In genomic region chr4:151972221-151972967, GRCm38 (mm10) we compare ENCODE assay signal across 8 mouse cellular contexts. TPM values are rescaled to one million over a fixed set of nuclear protein-coding genes. Genes with fewer than 3 reads are reported as not detected.
DNase-seq lines count a peak whose midpoint lies in the region; ATAC-seq and TF ChIP-seq lines count a peak whose summit lies in the region.

No protein-coding gene starts in this region.

- no peak overlapping the region for H3K4me3 ChIP-seq in hindbrain, postnatal 0 days (ENCODE audit: low read length)
- no peak overlapping the region for H3K4me3 ChIP-seq in hindbrain, embryonic 12.5 days
- no peak overlapping the region for H3K4me3 ChIP-seq in liver, embryonic 16.5 days (ENCODE audit: low read depth, low read length)

- no peak overlapping the region for H3K9ac ChIP-seq in hindbrain, postnatal 0 days (replicated peaks; ENCODE audit: low read length)
- H3K9ac ChIP-seq in hindbrain, embryonic 12.5 days, result no peak overlapping the region
- no peak overlapping the region for H3K9ac ChIP-seq in liver, embryonic 16.5 days (ENCODE audit: low read depth, low read length)

- no peak overlapping the region for H3K27ac ChIP-seq in hindbrain, postnatal 0 days
- H3K27ac ChIP-seq in hindbrain, embryonic 12.5 days, result no peak overlapping the region
- peak overlapping the region; percentile 21; the same call in 1 of the 2 replicates for H3K27ac ChIP-seq in liver, embryonic 16.5 days (ENCODE audit: low read length)

- no peaks in the 10 kb centered on the region for H3K4me1 ChIP-seq in hindbrain, postnatal 0 days (ENCODE audit: insufficient read depth, low read length)
- peaks cover 11% of the 10 kb centered on the region for H3K4me1 ChIP-seq in hindbrain, embryonic 12.5 days
- H3K4me1 ChIP-seq in liver, embryonic 16.5 days (ENCODE audit: control insufficient read depth, low read depth, low read length), result peaks cover 2% of the 10 kb centered on the region; the same call in 1 of the 2 replicates

- TF ChIP-seq CTCF in hindbrain, postnatal 0 days (IDR thresholded peaks at IDR 0.05; ENCODE audit: low read depth), result peak; percentile 81

- 60% methylated on average over 10 of the region's 10 CpGs for WGBS in hindbrain, postnatal 0 days
- 71% methylated on average over 10 of the region's 10 CpGs for WGBS in hindbrain, embryonic 12.5 days
- 68% methylated on average over 10 of the region's 10 CpGs for WGBS in liver, embryonic 16.5 days (ENCODE audit: insufficient replicate concordance)

- no peaks in the 10 kb centered on the region for H3K9me3 ChIP-seq in hindbrain, postnatal 0 days (ENCODE audit: low read length)
- peaks cover 3% of the 10 kb centered on the region for H3K9me3 ChIP-seq in hindbrain, embryonic 12.5 days (replicated peaks)
- H3K9me3 ChIP-seq in liver, embryonic 16.5 days (replicated peaks; ENCODE audit: control insufficient read depth, low read length), result no peaks in the 10 kb centered on the region

- H3K4me2 ChIP-seq in hindbrain, postnatal 0 days (ENCODE audit: low read depth, low read length), result no peak overlapping the region
- no peak overlapping the region for H3K4me2 ChIP-seq in hindbrain, embryonic 12.5 days (replicated peaks)
- no peak overlapping the region for H3K4me2 ChIP-seq in liver, embryonic 16.5 days (ENCODE audit: low read depth, low read length)

- peak; percentile 78 for DNase-seq in hindbrain, postnatal 0 days (ENCODE audit: low spot score)
- DNase-seq in CD4-positive helper T cell, adult 2 months (ENCODE audit: low read depth, low spot score), result peak; percentile 43
- peak; percentile 76 for DNase-seq in NIH3T3 (ENCODE audit: low read depth)
- no peak for DNase-seq in layer of hippocampus, adult 9-11 months
- no peak for DNase-seq in gastrocnemius, postnatal 4 days (ENCODE audit: low spot score in 2 of 2)
- no peak for DNase-seq in frontal cortex, postnatal 14 days (ENCODE audit: low spot score in 2 of 2)

- H3K36me3 ChIP-seq in hindbrain, postnatal 0 days (ENCODE audit: insufficient read depth, low read length), result peaks cover 20% of the 10 kb centered on the region
- H3K36me3 ChIP-seq in hindbrain, embryonic 12.5 days, result peaks cover 51% of the 10 kb centered on the region
- peaks cover 61% of the 10 kb centered on the region for H3K36me3 ChIP-seq in liver, embryonic 16.5 days (ENCODE audit: control insufficient read depth, insufficient read depth)

- ATAC-seq in hindbrain, postnatal 0 days, result no peak
- no peak for ATAC-seq in hindbrain, embryonic 12.5 days (ENCODE audit: low FRiP score)
- no peak for ATAC-seq in liver, embryonic 16.5 days (ENCODE audit: low read depth)

- no peaks in the 10 kb centered on the region for H3K27me3 ChIP-seq in hindbrain, postnatal 0 days (ENCODE audit: insufficient read depth, low read length)
- H3K27me3 ChIP-seq in hindbrain, embryonic 12.5 days, result no peaks in the 10 kb centered on the region
- H3K27me3 ChIP-seq in liver, embryonic 16.5 days (ENCODE audit: control insufficient read depth, insufficient read depth, low read depth, low read length), result no peaks in the 10 kb centered on the region

RNA-seq across cellular contexts. Expression of gene Thap3, which starts 16.4 kb away (rescaled TPM):
- total RNA-seq in hindbrain, postnatal 0 days (2014; rRNA removed), result 12.1 and 14.9 TPM in 2 replicates
- 42.1 and 47.3 TPM in 2 replicates for polyA plus RNA-seq in hindbrain, postnatal 0 days (2015; fragmentation: Nextera tagmentation; extraction: Ambion mirVana)
- 31.7 and 37.0 TPM in 2 replicates for polyA plus RNA-seq in hindbrain, embryonic 12.5 days (2016; fragmentation: Nextera tagmentation; extraction: Ambion mirVana)
- polyA plus RNA-seq in liver, embryonic 16.5 days (2015; fragmentation: Nextera tagmentation; extraction: Ambion mirVana), result 5.9 and 7.1 TPM in 2 replicates
- total RNA-seq in gastrocnemius, postnatal 4 days (2021), result 10 to 100 TPM; 45.3 to 48.9 TPM

RNA-seq across cellular contexts. Expression of gene Phf13, which starts 23.7 kb away (rescaled TPM):
- 19.9 and 20.8 TPM in 2 replicates for total RNA-seq in hindbrain, postnatal 0 days (2014; rRNA removed)
- polyA plus RNA-seq in hindbrain, postnatal 0 days (2015; fragmentation: Nextera tagmentation; extraction: Ambion mirVana), result 14.6 and 15.0 TPM in 2 replicates
- polyA plus RNA-seq in hindbrain, embryonic 12.5 days (2016; fragmentation: Nextera tagmentation; extraction: Ambion mirVana), result 29.2 and 29.7 TPM in 2 replicates
- 4.1 and 4.5 TPM in 2 replicates for polyA plus RNA-seq in liver, embryonic 16.5 days (2015; fragmentation: Nextera tagmentation; extraction: Ambion mirVana)
- 10 to 100 TPM; 13.9 to 16.1 TPM for total RNA-seq in gastrocnemius, postnatal 4 days (2021)

RNA-seq across cellular contexts. Expression of gene Klhl21, which starts 36.2 kb away (rescaled TPM):
- total RNA-seq in hindbrain, postnatal 0 days (2014; rRNA removed), result 12.3 and 14.0 TPM in 2 replicates
- 4.5 and 4.8 TPM in 2 replicates for polyA plus RNA-seq in hindbrain, postnatal 0 days (2015; fragmentation: Nextera tagmentation; extraction: Ambion mirVana)
- polyA plus RNA-seq in hindbrain, embryonic 12.5 days (2016; fragmentation: Nextera tagmentation; extraction: Ambion mirVana), result 8.0 and 8.2 TPM in 2 replicates
- 3.8 and 4.6 TPM in 2 replicates for polyA plus RNA-seq in liver, embryonic 16.5 days (2015; fragmentation: Nextera tagmentation; extraction: Ambion mirVana)
- total RNA-seq in gastrocnemius, postnatal 4 days (2021), result 10 to 100 TPM; 37.2 to 38.9 TPM

RNA-seq across cellular contexts. Expression of gene Dnajc11, which starts 38.9 kb away (rescaled TPM):
- 94.5 and 108 TPM in 2 replicates for total RNA-seq in hindbrain, postnatal 0 days (2014; rRNA removed)
- 64.1 and 65.6 TPM in 2 replicates for polyA plus RNA-seq in hindbrain, postnatal 0 days (2015; fragmentation: Nextera tagmentation; extraction: Ambion mirVana)
- 82.8 and 83.2 TPM in 2 replicates for polyA plus RNA-seq in hindbrain, embryonic 12.5 days (2016; fragmentation: Nextera tagmentation; extraction: Ambion mirVana)
- polyA plus RNA-seq in liver, embryonic 16.5 days (2015; fragmentation: Nextera tagmentation; extraction: Ambion mirVana), result 40.5 and 44.0 TPM in 2 replicates
- total RNA-seq in gastrocnemius, postnatal 4 days (2021), result 10 to 100 TPM; 60.8 to 81.1 TPM

RNA-seq across cellular contexts. Expression of gene Zbtb48, which starts 55.1 kb away (rescaled TPM):
- 7.0 and 8.6 TPM in 2 replicates for total RNA-seq in hindbrain, postnatal 0 days (2014; rRNA removed)
- polyA plus RNA-seq in hindbrain, postnatal 0 days (2015; fragmentation: Nextera tagmentation; extraction: Ambion mirVana), result 10.7 and 16.2 TPM in 2 replicates
- 20.4 and 25.2 TPM in 2 replicates for polyA plus RNA-seq in hindbrain, embryonic 12.5 days (2016; fragmentation: Nextera tagmentation; extraction: Ambion mirVana)
- 8.0 and 11.1 TPM in 2 replicates for polyA plus RNA-seq in liver, embryonic 16.5 days (2015; fragmentation: Nextera tagmentation; extraction: Ambion mirVana)
- total RNA-seq in gastrocnemius, postnatal 4 days (2021), result 1 to 10 TPM; 5.5 to 5.7 TPM

Comparison
In these comparisons a context has a peak if more than half of its experiments do, and no peak if none do; other contexts are left out.
1. DNase-seq: peak in hindbrain, postnatal 0 days (single experiment), CD4-positive helper T cell, adult 2 months (single experiment) and NIH3T3 (single experiment); none in layer of hippocampus, adult 9-11 months (single experiment), gastrocnemius, postnatal 4 days (0 of 2) and frontal cortex, postnatal 14 days (0 of 2).